Mouse (Mus musculus) left cerebral cortex, postnatal 36 days (tissue): Measurements from ENCODE around the gene Apold1. TPM values are rescaled to one million over a fixed set of nuclear protein-coding genes. Genes with fewer than 3 reads are reported as not detected.

Experiments used
- DNase-seq, 2 experiments: peaks; one replicate each; pipeline ENCODE4 v3.0.0; 2021 to 2022; ENCODE audit warnings: low spot score in 2 of 2, mixed read lengths in 1 of 2
- intact Hi-C: fragments of 180-260 bp; cut with DNase I; formaldehyde crosslinking; loops from one replicate; pipeline ENCODE4 v1.15.1; 2025
- total RNA-seq, 2 experiments: library from RNA; stranded (reverse); gene quantifications; 2 replicates each; pipeline ENCODE4 v1.2.3; 2021

Apold1 gene
- total RNA-seq, 2 experiments from 2014 or later, result 3.2 to 8.0 TPM

DNA sequence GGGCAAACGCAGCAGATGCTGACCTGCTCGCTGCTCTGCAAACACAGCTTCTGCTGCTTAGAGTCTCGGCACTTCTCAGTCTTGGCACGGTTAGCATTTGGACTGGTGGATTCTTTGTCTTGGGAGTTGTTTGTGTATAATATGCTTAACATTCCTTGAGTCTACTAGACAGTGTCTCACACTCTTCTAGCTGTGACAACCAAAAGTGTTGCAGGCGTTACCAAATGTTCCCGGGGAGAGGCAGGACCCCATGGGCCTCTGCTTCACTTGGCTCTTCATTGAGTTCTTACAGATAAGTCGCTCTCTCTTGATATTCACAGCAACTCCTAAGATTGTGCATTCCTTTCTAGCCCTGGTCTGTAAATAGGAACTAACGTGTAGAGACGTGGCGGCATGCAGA lies 38.0 kb downstream of the Apold1 start:
- DNase-seq, result no peak
- intact Hi-C loops, result no loop called here

DNA sequence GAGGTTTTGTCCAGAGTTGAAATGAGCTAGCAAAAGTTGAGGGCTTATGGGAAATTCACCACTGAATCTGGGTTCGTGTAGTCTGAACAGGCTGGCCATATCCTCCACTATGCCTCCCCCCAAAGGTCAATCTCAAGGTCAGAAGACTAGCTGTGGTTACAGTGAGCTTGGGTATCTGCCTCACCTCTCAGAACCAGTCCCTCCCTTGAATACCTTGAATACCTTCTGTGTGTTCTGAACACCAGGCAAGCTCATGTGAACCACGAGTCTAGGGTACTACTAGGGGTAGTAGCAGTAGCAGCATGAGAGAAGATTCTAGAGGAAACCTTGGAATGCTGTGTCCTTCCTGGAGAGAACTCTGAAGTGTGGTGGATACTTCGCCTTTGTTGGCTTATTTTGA lies 40.1 kb downstream of the Apold1 start:
- DNase-seq, result no peak
- intact Hi-C loops, result no loop called here

DNA sequence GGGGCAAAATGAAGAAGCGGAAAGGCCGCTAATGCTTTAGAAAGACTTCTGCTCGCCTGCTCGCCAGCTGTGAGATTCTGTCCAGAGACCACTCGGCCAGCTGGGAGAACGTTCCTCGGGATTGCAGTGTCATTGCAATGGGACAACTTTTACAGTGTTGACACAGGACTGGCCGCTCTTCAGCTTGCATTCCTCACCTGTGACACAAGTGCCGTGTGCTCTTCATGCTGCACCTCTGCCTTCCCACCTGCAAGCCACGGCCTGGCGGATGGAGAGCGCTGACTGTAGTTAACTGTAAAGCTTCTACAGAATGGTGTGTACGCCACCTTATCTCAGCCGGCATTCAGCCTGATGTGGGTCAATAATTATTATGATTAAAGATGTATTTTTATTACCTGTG lies 41.9 kb downstream of the Apold1 start:
- intact Hi-C loops, result no loop called here
- DNase-seq, result no peak

DNA sequence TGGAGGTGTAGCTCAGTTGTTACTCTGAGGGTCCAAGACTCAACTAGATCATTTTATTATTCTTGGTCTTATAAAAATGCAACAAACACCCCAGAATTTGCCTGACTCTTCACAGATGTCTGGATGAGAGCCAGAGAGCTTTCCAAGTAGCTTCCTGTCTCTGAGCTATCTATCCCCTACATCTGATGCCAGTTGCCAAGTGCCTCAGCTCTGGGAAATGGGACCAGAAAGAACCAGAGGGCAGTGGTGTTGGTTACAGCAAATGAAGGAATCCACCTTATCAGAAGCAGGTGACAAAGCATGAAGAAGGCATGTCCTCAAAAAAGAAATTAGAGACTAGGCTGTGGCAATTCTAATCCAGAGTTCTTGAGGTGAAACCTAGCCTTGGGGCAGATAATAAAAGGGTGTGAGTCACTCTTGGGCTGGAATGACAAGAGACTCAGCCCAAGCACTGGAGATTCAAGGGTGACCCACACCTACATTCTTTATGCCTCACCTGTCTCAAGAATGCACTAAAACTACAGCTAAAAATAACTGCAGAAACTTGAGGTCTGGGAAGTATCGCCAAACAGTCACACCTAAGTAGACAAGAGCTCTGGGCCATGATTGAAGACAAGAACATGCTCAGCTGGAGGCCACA lies 43.4 kb downstream of the Apold1 start:
- no peak for DNase-seq
- intact Hi-C loops, result loop anchor here (5.0 kb wide), 1 partner anchor 117 kb away; no protein-coding TSS in a partner anchor

DNA sequence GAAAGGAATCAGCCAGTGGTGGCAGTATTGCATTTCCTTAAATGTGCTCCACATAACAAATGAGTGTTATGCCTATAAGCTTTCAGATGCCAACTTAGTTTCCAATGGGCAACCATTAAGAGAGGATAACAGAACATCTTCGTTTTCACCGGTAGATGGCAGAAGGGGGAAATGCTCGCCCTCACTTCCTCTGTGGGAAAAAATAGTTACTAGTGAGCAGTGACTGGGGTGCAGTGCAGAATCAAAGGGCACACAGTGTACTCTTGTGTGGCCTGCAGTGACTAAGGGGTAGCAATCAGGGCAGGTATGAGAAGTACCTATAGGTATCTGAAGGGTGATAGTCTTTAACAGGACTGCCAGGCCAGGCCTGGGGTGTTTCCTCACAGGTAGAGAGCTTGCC lies 44.7 kb downstream of the Apold1 start:
- intact Hi-C loops, result loop anchor here (5.0 kb wide), 1 partner anchor 116 kb away; no protein-coding TSS in a partner anchor
- no peak for DNase-seq

DNA sequence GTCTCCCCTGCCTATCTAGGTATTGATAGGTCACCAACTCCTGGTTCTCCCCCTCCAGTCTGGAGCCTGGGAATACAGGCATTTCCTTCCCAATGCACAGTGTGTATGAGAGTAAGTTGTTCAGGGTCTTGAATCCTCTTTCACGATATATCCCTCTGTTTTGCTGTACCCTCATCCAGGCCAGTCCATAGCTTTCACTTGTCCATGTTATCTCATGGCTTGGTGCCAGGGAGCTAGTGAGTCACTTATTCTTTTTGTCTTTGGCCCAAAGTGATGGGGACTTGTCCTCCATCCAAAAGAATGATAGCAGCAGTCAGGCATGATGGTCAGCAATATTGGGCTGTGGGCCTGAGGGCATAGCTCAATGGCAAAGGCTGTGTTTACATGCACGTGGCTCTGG lies 45.2 kb downstream of the Apold1 start:
- no peak for DNase-seq
- intact Hi-C loops, result loop anchor here (5.0 kb wide), 1 partner anchor 116 kb away; no protein-coding TSS in a partner anchor

DNA sequence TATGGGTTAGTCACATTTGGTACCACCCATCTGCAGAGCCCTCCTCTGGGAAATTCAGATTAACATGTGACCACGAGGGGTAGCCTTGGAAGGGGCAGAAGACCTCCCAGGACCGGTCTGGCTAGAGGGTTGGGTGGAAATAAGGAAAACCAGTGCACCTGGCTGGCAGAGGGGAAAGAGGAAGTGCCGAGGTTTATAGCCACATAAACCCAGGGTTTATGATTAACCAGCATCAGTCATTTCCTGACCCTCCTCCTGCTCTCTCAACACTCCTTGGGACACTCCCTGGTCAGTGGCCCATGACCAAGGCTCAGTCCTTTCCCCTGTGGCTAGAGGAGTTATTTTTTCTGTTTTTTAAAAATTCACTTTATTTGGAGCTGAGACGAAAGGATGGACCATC lies 47.7 kb downstream of the Apold1 start:
- DNase-seq, result no peak
- intact Hi-C loops, result loop anchor here (5.0 kb wide), 1 partner anchor 113 kb away; no protein-coding TSS in a partner anchor

Other genes with a start within 250 kb of the Apold1 start
- gene Dusp16, start 189.1 kb upstream of the Apold1 start, total RNA-seq, result 10 to 100 TPM in 1 of 2 experiments, 1 to 10 TPM in 1; 8.0 to 12.7 TPM
- gene Crebl2, start 151.6 kb upstream of the Apold1 start, total RNA-seq, result 10 to 100 TPM; 31.8 to 36.6 TPM
- gene Gpr19, start 83.1 kb upstream of the Apold1 start, total RNA-seq, result 10 to 100 TPM; 20.2 to 24.9 TPM
- 10 to 100 TPM; 41.5 to 46.0 TPM for gene Cdkn1b, start 61.3 kb upstream of the Apold1 start, total RNA-seq
- gene Ddx47, start 29.9 kb downstream of the Apold1 start, total RNA-seq, result 10 to 100 TPM; 52.9 to 63.8 TPM
- under 1 TPM; 0.30 to 0.43 TPM for gene Gprc5a, start 83.9 kb downstream of the Apold1 start, total RNA-seq
- gene Gprc5d, start 136.6 kb downstream of the Apold1 start, total RNA-seq, result not detected
- 100 to 1,000 TPM; 159 to 171 TPM for gene Fam234b, start 216.3 kb downstream of the Apold1 start, total RNA-seq
- 10 to 100 TPM; 42.9 to 55.6 TPM for gene Hebp1, start 216.3 kb downstream of the Apold1 start, total RNA-seq